Mouse (Mus musculus): Measurements from ENCODE around the gene Nav3. TPM values are rescaled to one million over a fixed set of nuclear protein-coding genes. Genes with fewer than 3 reads are reported as not detected.

The Nav3 gene
- polyA plus RNA-seq, 1 experiment from 2014 or later = 1.2 TPM

GRCm38 (mm10) chr10:109806782-109807493, 649.1 kb downstream of the Nav3 start:
- Histone ChIP-seq H3K9me3 (ENCODE audit: control insufficient read depth, low read length) (no peaks in the 10 kb centered on the region), H3K27me3 (ENCODE audit: control insufficient read depth, insufficient read depth, low read depth, low read length) (no peaks in the 10 kb centered on the region), H3K27ac (ENCODE audit: low read length) (no peak overlapping the region), H3K4me3 (ENCODE audit: low read length) (no peak overlapping the region), H3K4me2 (ENCODE audit: low read depth, low read length) (no peak overlapping the region), H3K9ac (ENCODE audit: low read length) (no peak overlapping the region), H3K4me1 (replicated peaks; ENCODE audit: control insufficient read depth, insufficient read depth, low read length) (no peaks in the 10 kb centered on the region), H3K36me3 (ENCODE audit: control insufficient read depth, insufficient read depth, low read length) (no peaks in the 10 kb centered on the region)
- 50% methylated on average over 5 of the region's 5 CpGs for WGBS
- ATAC-seq (ENCODE audit: low read depth) = no peak

DNA sequence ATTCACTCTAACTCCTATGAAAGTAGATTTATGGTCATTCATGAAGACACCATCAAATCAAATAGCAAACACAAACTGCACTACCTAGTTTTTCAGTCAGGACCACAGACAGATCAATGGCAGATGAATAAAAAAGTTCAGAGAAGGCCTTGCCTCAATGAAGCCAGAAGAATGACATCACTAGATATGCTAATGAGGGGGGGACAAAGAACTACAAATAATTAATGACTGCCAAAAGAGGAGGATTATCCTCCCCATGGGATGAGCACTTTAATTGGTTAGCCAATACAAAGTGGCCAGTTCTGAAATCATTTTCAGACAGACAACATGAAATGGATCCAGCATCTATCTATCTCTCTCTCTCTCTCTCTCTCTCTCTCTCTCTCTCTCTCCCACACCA, 652.6 kb downstream of the Nav3 start:
- no peak for ATAC-seq (ENCODE audit: low read depth)
- Histone ChIP-seq H3K9me3 (ENCODE audit: control insufficient read depth, low read length) (no peaks in the 10 kb centered on the region), H3K9ac (ENCODE audit: low read length) (no peak overlapping the region)

GRCm38 (mm10) chr10:109802236-109802635, 653.8 kb downstream of the Nav3 start:
- 49% methylated on average over 1 of the region's 1 CpGs for WGBS
- H3K27ac ChIP-seq (ENCODE audit: low read length) = no peak overlapping the region
- ATAC-seq (ENCODE audit: low read depth) = no peak
- no peak overlapping the region for H3K9ac ChIP-seq (ENCODE audit: low read length)
- no peak overlapping the region for H3K4me2 ChIP-seq (ENCODE audit: low read depth, low read length)
- no peaks in the 10 kb centered on the region for H3K27me3 ChIP-seq (ENCODE audit: control insufficient read depth, insufficient read depth, low read depth, low read length)
- H3K36me3 ChIP-seq (ENCODE audit: control insufficient read depth, insufficient read depth, low read length) = no peaks in the 10 kb centered on the region
- H3K4me3 ChIP-seq (ENCODE audit: low read length) = no peak overlapping the region
- H3K4me1 ChIP-seq (replicated peaks; ENCODE audit: control insufficient read depth, insufficient read depth, low read length) = no peaks in the 10 kb centered on the region
- no peaks in the 10 kb centered on the region for H3K9me3 ChIP-seq (ENCODE audit: control insufficient read depth, low read length)

More for the DNA sequence above, 652.6 kb downstream of the Nav3 start:
- Histone ChIP-seq H3K4me3 (ENCODE audit: low read length) (no peak overlapping the region), H3K27me3 (ENCODE audit: control insufficient read depth, insufficient read depth, low read depth, low read length) (no peaks in the 10 kb centered on the region), H3K36me3 (ENCODE audit: control insufficient read depth, insufficient read depth, low read length) (no peaks in the 10 kb centered on the region), H3K4me2 (ENCODE audit: low read depth, low read length) (no peak overlapping the region), H3K27ac (ENCODE audit: low read length) (no peak overlapping the region), H3K4me1 (replicated peaks; ENCODE audit: control insufficient read depth, insufficient read depth, low read length) (no peaks in the 10 kb centered on the region)

DNA sequence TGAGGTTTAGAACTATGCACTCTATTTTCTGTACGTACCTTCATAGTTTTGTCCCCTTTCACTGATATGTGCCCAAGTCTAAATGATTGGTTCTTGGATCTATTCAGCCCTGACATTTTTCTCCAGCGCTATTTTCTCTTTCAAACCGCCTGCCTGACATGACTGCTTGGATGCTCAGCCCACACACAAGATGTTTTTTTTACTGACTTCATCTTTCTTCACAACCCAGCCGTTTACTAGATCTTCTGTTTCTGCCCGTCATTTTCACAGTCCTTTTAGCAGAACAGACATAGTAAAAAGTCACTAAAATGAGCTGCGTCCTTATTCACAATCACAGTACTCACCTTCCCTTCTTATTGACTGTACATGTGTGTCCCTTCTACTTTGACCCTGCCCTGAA, 656.8 kb downstream of the Nav3 start:
- ATAC-seq (ENCODE audit: low read depth) = no peak
- 75% methylated on average over 6 of the region's 6 CpGs for WGBS

GRCm38 (mm10) chr10:109796981-109797380, 659.0 kb downstream of the Nav3 start:
- H3K4me2 ChIP-seq (ENCODE audit: low read depth, low read length) = no peak overlapping the region
- no peaks in the 10 kb centered on the region for H3K36me3 ChIP-seq (ENCODE audit: control insufficient read depth, insufficient read depth, low read length)
- H3K9ac ChIP-seq (ENCODE audit: low read length) = no peak overlapping the region
- H3K4me3 ChIP-seq (ENCODE audit: low read length) = no peak overlapping the region
- H3K27ac ChIP-seq (ENCODE audit: low read length) = no peak overlapping the region
- 58% methylated on average over 3 of the region's 3 CpGs for WGBS
- no peaks in the 10 kb centered on the region for H3K27me3 ChIP-seq (ENCODE audit: control insufficient read depth, insufficient read depth, low read depth, low read length)
- ATAC-seq (ENCODE audit: low read depth) = no peak
- no peaks in the 10 kb centered on the region for H3K9me3 ChIP-seq (ENCODE audit: control insufficient read depth, low read length)
- H3K4me1 ChIP-seq (replicated peaks; ENCODE audit: control insufficient read depth, insufficient read depth, low read length) = no peaks in the 10 kb centered on the region

More for the DNA sequence above, 656.8 kb downstream of the Nav3 start:
- Histone ChIP-seq H3K4me3 (ENCODE audit: low read length) (no peak overlapping the region), H3K4me1 (replicated peaks; ENCODE audit: control insufficient read depth, insufficient read depth, low read length) (no peaks in the 10 kb centered on the region), H3K27ac (ENCODE audit: low read length) (no peak overlapping the region), H3K36me3 (ENCODE audit: control insufficient read depth, insufficient read depth, low read length) (no peaks in the 10 kb centered on the region), H3K27me3 (ENCODE audit: control insufficient read depth, insufficient read depth, low read depth, low read length) (no peaks in the 10 kb centered on the region), H3K9me3 (ENCODE audit: control insufficient read depth, low read length) (no peaks in the 10 kb centered on the region), H3K4me2 (ENCODE audit: low read depth, low read length) (no peak overlapping the region), H3K9ac (ENCODE audit: low read length) (no peak overlapping the region)

DNA sequence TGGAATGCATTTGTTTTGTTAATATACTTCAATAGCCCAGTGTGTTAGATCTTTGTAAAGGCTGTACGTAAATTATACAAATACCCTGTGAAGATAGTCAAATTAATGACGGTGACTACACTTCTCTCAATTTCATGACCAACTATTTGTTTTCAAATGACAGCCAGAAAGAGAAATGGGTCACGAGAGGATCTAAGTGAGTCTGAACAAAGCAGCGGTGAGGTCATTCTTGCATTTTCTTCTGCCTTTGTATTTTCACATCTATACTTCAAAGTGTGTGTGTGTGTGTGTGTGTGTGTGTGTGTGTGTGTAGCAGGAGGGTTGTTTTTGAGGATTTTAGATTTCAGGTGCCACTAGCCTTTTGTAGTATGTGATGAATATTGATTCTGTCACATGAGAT, 662.5 kb downstream of the Nav3 start:
- no peaks in the 10 kb centered on the region for H3K4me1 ChIP-seq (replicated peaks; ENCODE audit: control insufficient read depth, insufficient read depth, low read length)
- no peak overlapping the region for H3K27ac ChIP-seq (ENCODE audit: low read length)
- WGBS = 55% methylated on average over 4 of the region's 4 CpGs
- no peak overlapping the region for H3K4me3 ChIP-seq (ENCODE audit: low read length)
- no peaks in the 10 kb centered on the region for H3K27me3 ChIP-seq (ENCODE audit: control insufficient read depth, insufficient read depth, low read depth, low read length)
- H3K36me3 ChIP-seq (ENCODE audit: control insufficient read depth, insufficient read depth, low read length) = no peaks in the 10 kb centered on the region
- H3K9ac ChIP-seq (ENCODE audit: low read length) = no peak overlapping the region
- ATAC-seq (ENCODE audit: low read depth) = no peak
- no peak overlapping the region for H3K4me2 ChIP-seq (ENCODE audit: low read depth, low read length)
- H3K9me3 ChIP-seq (ENCODE audit: control insufficient read depth, low read length) = no peaks in the 10 kb centered on the region

GRCm38 (mm10) chr10:109788728-109789127, 667.3 kb downstream of the Nav3 start:
- H3K9me3 ChIP-seq (ENCODE audit: control insufficient read depth, low read length) = no peaks in the 10 kb centered on the region
- H3K4me3 ChIP-seq (ENCODE audit: low read length) = no peak overlapping the region
- ATAC-seq (ENCODE audit: low read depth) = no peak
- no peaks in the 10 kb centered on the region for H3K27me3 ChIP-seq (ENCODE audit: control insufficient read depth, insufficient read depth, low read depth, low read length)
- no peak overlapping the region for H3K4me2 ChIP-seq (ENCODE audit: low read depth, low read length)
- WGBS = 70% methylated on average over 2 of the region's 2 CpGs
- H3K27ac ChIP-seq (ENCODE audit: low read length) = no peak overlapping the region
- H3K36me3 ChIP-seq (ENCODE audit: control insufficient read depth, insufficient read depth, low read length) = no peaks in the 10 kb centered on the region
- H3K9ac ChIP-seq (ENCODE audit: low read length) = no peak overlapping the region
- no peaks in the 10 kb centered on the region for H3K4me1 ChIP-seq (replicated peaks; ENCODE audit: control insufficient read depth, insufficient read depth, low read length)

GRCm38 (mm10) chr10:109779109-109779508, 676.9 kb downstream of the Nav3 start:
- no peaks in the 10 kb centered on the region for H3K4me1 ChIP-seq (replicated peaks; ENCODE audit: control insufficient read depth, insufficient read depth, low read length)
- no peaks in the 10 kb centered on the region for H3K36me3 ChIP-seq (ENCODE audit: control insufficient read depth, insufficient read depth, low read length)
- no peak overlapping the region for H3K4me2 ChIP-seq (ENCODE audit: low read depth, low read length)
- H3K27ac ChIP-seq (ENCODE audit: low read length) = no peak overlapping the region
- H3K4me3 ChIP-seq (ENCODE audit: low read length) = no peak overlapping the region
- no peaks in the 10 kb centered on the region for H3K27me3 ChIP-seq (ENCODE audit: control insufficient read depth, insufficient read depth, low read depth, low read length)
- no peaks in the 10 kb centered on the region for H3K9me3 ChIP-seq (ENCODE audit: control insufficient read depth, low read length)
- ATAC-seq (ENCODE audit: low read depth) = no peak
- WGBS = 91% methylated on average over 4 of the region's 4 CpGs
- no peak overlapping the region for H3K9ac ChIP-seq (ENCODE audit: low read length)

DNA sequence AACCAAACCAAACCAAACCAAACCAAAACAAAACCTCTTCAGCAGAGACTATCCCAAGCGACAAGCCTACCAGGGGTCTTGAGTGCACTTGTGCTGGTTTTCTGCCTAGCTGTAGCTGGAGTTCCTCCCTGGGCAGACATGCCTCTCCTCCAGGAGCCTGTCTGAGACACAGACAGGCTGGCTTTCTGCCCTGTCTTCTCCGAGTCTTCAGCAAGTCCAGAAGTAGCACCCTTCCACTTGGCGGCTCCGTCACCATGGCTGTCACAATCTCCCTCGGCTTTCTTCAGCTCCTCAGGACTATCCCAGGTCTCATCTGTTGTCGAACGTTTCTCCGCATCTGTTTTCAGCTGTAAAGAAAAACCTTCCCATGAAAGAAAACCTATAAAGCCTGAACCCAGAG, 686.9 kb downstream of the Nav3 start:
- no peak overlapping the region for H3K9ac ChIP-seq (ENCODE audit: low read length)
- 0 out of 2 replicates have a peak, but pooled peaks cover 2% of the 10 kb centered on the region for H3K4me1 ChIP-seq (replicated peaks; ENCODE audit: control insufficient read depth, insufficient read depth, low read length)
- no peak overlapping the region for H3K27ac ChIP-seq (ENCODE audit: low read length)
- no peak overlapping the region for H3K4me2 ChIP-seq (ENCODE audit: low read depth, low read length)
- ATAC-seq (ENCODE audit: low read depth) = no peak
- H3K27me3 ChIP-seq (ENCODE audit: control insufficient read depth, insufficient read depth, low read depth, low read length) = no peaks in the 10 kb centered on the region
- H3K36me3 ChIP-seq (ENCODE audit: control insufficient read depth, insufficient read depth, low read length) = no peaks in the 10 kb centered on the region
- H3K4me3 ChIP-seq (ENCODE audit: low read length) = no peak overlapping the region
- no peaks in the 10 kb centered on the region for H3K9me3 ChIP-seq (ENCODE audit: control insufficient read depth, low read length)
- 80% methylated on average over 8 of the region's 8 CpGs for WGBS

- Histone ChIP-seq H3K4me3 (ENCODE audit: low read length) (no peak overlapping the region), H3K9me3 (ENCODE audit: control insufficient read depth, low read length) (no peaks in the 10 kb centered on the region), H3K27ac (ENCODE audit: low read length) (no peak overlapping the region), H3K9ac (ENCODE audit: low read length) (no peak overlapping the region), H3K4me1 (replicated peaks; ENCODE audit: control insufficient read depth, insufficient read depth, low read length) (0 out of 2 replicates have a peak, but pooled peaks cover 2% of the 10 kb centered on the region), H3K36me3 (ENCODE audit: control insufficient read depth, insufficient read depth, low read length) (no peaks in the 10 kb centered on the region), H3K27me3 (ENCODE audit: control insufficient read depth, insufficient read depth, low read depth, low read length) (no peaks in the 10 kb centered on the region), H3K4me2 (ENCODE audit: low read depth, low read length) (no peak overlapping the region)
- ATAC-seq (ENCODE audit: low read depth) = no peak
- 4% methylated on average over 2 of the region's 2 CpGs for WGBS
These were observed 690.4 kb downstream of the Nav3 start for GRCm38 (mm10) chr10:109765650-109766049.
